Mouse (Mus musculus): Measurements from ENCODE around the gene Vti1a.

GRCm38 (mm10) chr19:55315452-55316108 is 515 bp upstream of the Vti1a start, which contains the start of gene Zdhhc6:
- no peak for TF ChIP-seq CTCF (IDR thresholded peaks at IDR 0.05; ENCODE audit: low read depth)
- TF ChIP-seq EP300 (IDR thresholded peaks at IDR 0.05; ENCODE audit: low read depth) = no peak
